ENCODE assay signal across 8 mouse cellular contexts in genomic region chr7:30973251-30973500, GRCm38 (mm10). TPM values are rescaled to one million over a fixed set of nuclear protein-coding genes. Genes with fewer than 3 reads are reported as not detected.
DNase-seq lines count a peak whose midpoint lies in the region; ATAC-seq lines count a peak whose summit lies in the region.

Lsr (minus strand) TSS chr7:30973464.

- H3K36me3 ChIP-seq in hindbrain, embryonic 11.5 days (ENCODE audit: control insufficient read depth, insufficient read depth, low read length): no peaks in the 10 kb centered on the region

- peak within 1 kb of the TSS; percentile 40 for H3K9ac ChIP-seq in hindbrain, embryonic 11.5 days (ENCODE audit: low read depth, low read length)

- H3K9me3 ChIP-seq in hindbrain, embryonic 11.5 days (ENCODE audit: control insufficient read depth, low read length): no peaks in the 10 kb centered on the region

- H3K27me3 ChIP-seq in hindbrain, embryonic 11.5 days (ENCODE audit: control insufficient read depth, insufficient read depth, low read length): peaks cover 15% of the 10 kb centered on the region

- H3K4me1 ChIP-seq in hindbrain, embryonic 11.5 days (replicated peaks; ENCODE audit: control insufficient read depth, insufficient read depth, low read length): no peaks in the 10 kb centered on the region; the same call in 1 of the 2 replicates

- H3K27ac ChIP-seq in hindbrain, embryonic 11.5 days (ENCODE audit: low read depth, low read length): no peak within 1 kb of the TSS

- peak within 1 kb of the TSS; percentile 50 for H3K4me2 ChIP-seq in hindbrain, embryonic 11.5 days (replicated peaks; ENCODE audit: low read depth, low read length)

- no peak for DNase-seq in left cerebral cortex, postnatal 14 days (ENCODE audit: low spot score in 2 of 2)
- no peak for DNase-seq in left cerebral cortex, postnatal 25 days (ENCODE audit: low spot score in 2 of 2)
- DNase-seq in embryo, embryonic 9.5 days (ENCODE audit: extremely low spot score): peak; percentile 75
- peak; percentile 47 for DNase-seq in hindbrain, embryonic 11.5 days (ENCODE audit: low spot score)
- peak; percentile 64 for DNase-seq in lung, postnatal 10 days
- DNase-seq in MN1 (ENCODE audit: low spot score): no peak
- DNase-seq in cerebellum, postnatal 10 days: no peak
- DNase-seq in thymus, postnatal 4 days: no peak

- WGBS in hindbrain, embryonic 11.5 days: 0% methylated on average over 19 of the region's 19 CpGs

- intact Hi-C loops in left cerebral cortex, postnatal 14 days (cut with DNase I): loop anchor here (5.0 kb wide), 2 partner anchors 44 to 124 kb away; no protein-coding TSS in a partner anchor
- intact Hi-C loops in left cerebral cortex, postnatal 25 days (cut with DNase I): no loop called here

- no peak; the same call in none of the 2 replicates for ATAC-seq in hindbrain, embryonic 11.5 days (ENCODE audit: low FRiP score)

- peak within 1 kb of the TSS; percentile 32 for H3K4me3 ChIP-seq in hindbrain, embryonic 11.5 days (ENCODE audit: low read depth, low read length)

RNA-seq across cellular contexts. Expression of gene Lsr, which starts in this region (rescaled TPM):
- total RNA-seq in left cerebral cortex, postnatal 14 days (2021): 10 to 100 TPM; 11.9 to 13.0 TPM
- 1 to 10 TPM; 8.8 to 9.9 TPM for total RNA-seq in left cerebral cortex, postnatal 25 days (2021)
- 12.8 and 13.4 TPM in 2 replicates for polyA plus RNA-seq in hindbrain, embryonic 11.5 days (2014; fragmentation: Nextera tagmentation; extraction: Ambion mirVana)

Comparison
In these comparisons a context has a peak if more than half of its experiments do, and no peak if none do; other contexts are left out.
1. DNase-seq: peak in embryo, embryonic 9.5 days (single experiment), hindbrain, embryonic 11.5 days (single experiment) and lung, postnatal 10 days (single experiment); none in left cerebral cortex, postnatal 14 days (0 of 2), left cerebral cortex, postnatal 25 days (0 of 2), MN1 (single experiment), cerebellum, postnatal 10 days (0 of 2) and thymus, postnatal 4 days (single experiment).